Mouse (Mus musculus) bone marrow, adult 2 months (tissue): Measurements from ENCODE around the gene Plagl2. TPM values are rescaled to one million over a fixed set of nuclear protein-coding genes. Genes with fewer than 3 reads are reported as not detected.

Source experiments
- H3K27ac ChIP-seq: fragments of 200-500 bp; 2 replicates; pipeline ENCODE4 v1.5.1; 2012; ENCODE audit warnings: low read depth, mild to moderate bottlenecking, control low read depth, inconsistent platforms, low read length; ENCODE audit not compliant: control insufficient read depth, poor library complexity, insufficient read depth
- H3K4me1 ChIP-seq: fragments of 200-500 bp; 2 replicates; pipeline ENCODE4 v1.6.1; 2011; ENCODE audit warnings: low read length; ENCODE audit not compliant: control insufficient read depth, insufficient read depth
- H3K4me3 ChIP-seq: fragments of 200-500 bp; replicated peaks from 2 replicates; pipeline ENCODE3; 2011; ENCODE audit warnings: mild to moderate bottlenecking, low read depth, low read length, control low read depth; ENCODE audit not compliant: control insufficient read depth
- CTCF ChIP-seq: fragments of 200-500 bp; IDR thresholded peaks from 2 replicates; pipeline ENCODE4 v1.5.1; 2011; ENCODE audit warnings: low read length, control low read depth; ENCODE audit not compliant: control insufficient read depth, insufficient read depth
- POLR2A ChIP-seq: fragments of 200-500 bp; IDR thresholded peaks from 2 replicates; pipeline ENCODE4 v1.6.1; 2011; ENCODE audit warnings: low read depth, mild to moderate bottlenecking, control low read depth, low read length, borderline replicate concordance; ENCODE audit not compliant: control insufficient read depth
- WGBS: fragments of 180-500 bp; shearing (Covaris S2); methylation state at CpG from one replicate; pipeline ENCODE4 v1.1.7; 2018; 5-methylcytosine and 5-hydroxymethylcytosine counted together
- polyA plus RNA-seq: library from polyadenylated mRNA; stranded (reverse); fragments of >200 nt; gene quantifications from 2 replicates; pipeline ENCODE4 v1.2.4, GENCODE M21; 2011; ENCODE audit warnings: low replicate concordance; ENCODE audit not compliant: missing spikeins, insufficient read depth, insufficient read length

Gene Plagl2
- polyA plus RNA-seq, 1 experiment, result 10.8 TPM

GRCm38 (mm10) chr2:153267331-153267730 lies 26.1 kb upstream of the Plagl2 start:
- Histone ChIP-seq H3K4me3 (no peak overlapping the region), H3K27ac (no peak overlapping the region), H3K4me1 (peaks cover 7% of the 10 kb centered on the region)
- 43% methylated on average over 2 of the region's 2 CpGs for WGBS
- TF ChIP-seq CTCF, result no peak
- no peak for TF ChIP-seq POLR2A

- H3K4me1 ChIP-seq, result peaks cover 11% of the 10 kb centered on the region
- 65% methylated on average over 7 of the region's 7 CpGs for WGBS
- no peak overlapping the region for H3K4me3 ChIP-seq
- TF ChIP-seq POLR2A (no peak), CTCF (no peak)
- peak overlapping the region; percentile 58 for H3K27ac ChIP-seq
Measured at GRCm38 (mm10) chr2:153263053-153263452, 21.8 kb upstream of the Plagl2 start.

DNA sequence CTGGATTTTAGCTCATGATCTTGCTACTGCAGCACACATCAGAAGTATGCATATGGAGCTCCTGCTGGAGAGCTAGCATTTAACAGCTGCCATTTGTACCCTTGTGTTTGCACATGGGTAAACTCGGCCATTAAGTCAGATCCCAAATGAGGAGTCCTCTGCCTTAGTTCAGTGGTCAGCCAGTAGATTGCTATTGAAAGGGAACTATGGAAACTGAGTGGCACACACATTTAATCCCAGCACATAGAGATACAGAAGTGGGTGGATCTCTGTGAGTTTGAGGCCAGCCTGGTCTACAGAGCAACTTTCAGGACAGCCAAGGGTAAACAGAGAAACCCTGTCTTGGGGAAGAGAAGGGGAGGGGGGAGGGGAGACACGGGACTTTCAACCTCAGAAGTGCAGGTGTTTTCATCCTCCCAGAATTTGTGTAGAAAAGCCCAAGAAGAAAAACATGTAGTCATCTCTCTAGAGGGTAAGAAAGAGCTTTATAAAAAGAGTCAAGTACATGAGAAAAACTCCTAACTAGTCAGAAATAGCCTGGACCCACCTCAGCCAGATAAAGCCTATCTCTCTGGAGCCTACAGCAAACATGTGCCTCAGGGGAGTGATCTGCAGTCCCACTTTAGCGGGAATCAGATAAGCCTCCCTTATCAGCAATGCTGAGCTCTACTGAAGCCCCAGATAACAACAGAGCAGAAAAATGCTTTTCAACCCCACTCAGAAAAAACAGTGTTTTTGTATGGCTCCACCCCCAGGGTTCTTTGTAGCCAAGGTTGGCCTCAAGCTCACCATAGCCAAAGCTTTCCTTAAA lies 18.8 kb upstream of the Plagl2 start:
- WGBS, result 21% methylated on average over 3 of the region's 3 CpGs
- Histone ChIP-seq H3K4me3 (no peak overlapping the region), H3K4me1 (peaks cover 7% of the 10 kb centered on the region), H3K27ac (peak overlapping the region; percentile 76; the same call in 1 of the 2 replicates)
- no peak for TF ChIP-seq POLR2A
- TF ChIP-seq CTCF, result no peak

DNA sequence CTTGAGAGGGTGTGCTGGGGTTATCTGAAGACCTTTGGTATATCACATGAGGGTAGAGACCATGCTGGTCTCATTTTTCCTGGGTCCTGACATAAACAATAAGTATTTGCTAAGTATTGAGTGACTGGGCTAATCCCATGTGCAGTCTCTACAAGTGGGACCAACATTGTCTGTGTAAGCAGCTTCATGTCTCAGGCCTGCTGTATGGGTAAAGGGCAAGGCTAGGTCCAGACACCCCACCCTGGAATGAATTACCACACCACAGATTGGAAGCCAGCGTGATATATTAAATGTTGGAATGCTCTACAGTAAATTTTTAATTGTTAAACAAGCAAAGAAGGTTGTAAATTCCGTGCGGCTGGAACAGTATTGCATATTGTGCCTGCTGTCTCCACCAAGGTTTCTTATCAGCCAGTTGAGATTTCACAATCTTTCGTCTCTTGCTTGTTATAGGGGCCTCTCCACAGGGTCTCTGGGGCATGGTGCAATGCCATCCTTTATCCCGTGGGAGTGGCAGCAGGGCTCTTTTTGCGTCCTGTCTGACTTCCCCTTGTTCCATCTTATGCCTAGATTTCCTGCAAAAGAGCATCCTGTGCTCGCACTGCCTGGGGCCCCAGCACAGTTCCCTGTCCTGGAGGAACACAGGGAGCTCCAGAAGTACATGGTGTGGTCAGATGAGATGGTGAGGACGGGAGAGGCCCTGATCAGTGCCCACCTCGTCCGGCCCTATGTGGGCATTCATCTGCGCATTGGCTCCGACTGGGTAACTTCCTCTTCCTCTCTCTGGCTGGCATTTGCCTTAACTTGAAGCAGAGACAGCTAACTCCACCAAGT lies 18.0 kb upstream of the Plagl2 start:
- 18% methylated on average over 12 of the region's 12 CpGs for WGBS
- no peak overlapping the region for H3K4me3 ChIP-seq

GRCm38 (mm10) chr2:153256604-153257003 lies 15.4 kb upstream of the Plagl2 start:
- TF ChIP-seq POLR2A, result no peak
- TF ChIP-seq CTCF, result no peak
- Histone ChIP-seq H3K27ac (no peak overlapping the region), H3K4me3 (no peak overlapping the region), H3K4me1 (peaks cover 4% of the 10 kb centered on the region; the same call in 1 of the 2 replicates)
- 84% methylated on average over 2 of the region's 2 CpGs for WGBS

More for the DNA sequence above, 18.0 kb upstream of the Plagl2 start:
- TF ChIP-seq POLR2A, result no peak
- TF ChIP-seq CTCF, result no peak
- H3K4me1 ChIP-seq, result peaks cover 7% of the 10 kb centered on the region
- H3K27ac ChIP-seq, result peak overlapping the region; percentile 76

- no peaks in the 10 kb centered on the region for H3K4me1 ChIP-seq
- WGBS, result 50% methylated on average over 5 of the region's 5 CpGs
- H3K27ac ChIP-seq, result no peak overlapping the region
- no peak overlapping the region for H3K4me3 ChIP-seq
- TF ChIP-seq POLR2A (no peak), CTCF (no peak)
Measured at GRCm38 (mm10) chr2:153249751-153250150, 8.5 kb upstream of the Plagl2 start.

GRCm38 (mm10) chr2:153242156-153242555 lies 930 bp upstream of the Plagl2 start:
- TF ChIP-seq CTCF (no peak), POLR2A (no peak)
- H3K27ac ChIP-seq, result no peak overlapping the region; the same call in 1 of the 2 replicates
- H3K4me3 ChIP-seq, result peak overlapping the region; percentile 76
- peaks cover 6% of the 10 kb centered on the region for H3K4me1 ChIP-seq
- WGBS, result 56% methylated on average over 6 of the region's 6 CpGs

GRCm38 (mm10) chr2:153240701-153241235 lies 458 bp downstream of the Plagl2 start:
- H3K27ac ChIP-seq, result peak overlapping the region; percentile 94
- peaks cover 7% of the 10 kb centered on the region for H3K4me1 ChIP-seq
- TF ChIP-seq POLR2A (0 out of 2 replicates have a peak, but pooled peaks have one; percentile 17), CTCF (no peak)
- peak overlapping the region; percentile 64 for H3K4me3 ChIP-seq
- under 1% methylated on average over 33 of the region's 33 CpGs for WGBS
